Mouse (Mus musculus) kidney, embryonic 15.5 days (tissue): ENCODE results near the gene Josd1. TPM values are rescaled to one million over a fixed set of nuclear protein-coding genes. Genes with fewer than 3 reads are reported as not detected.

ENCODE experiments used
- ATAC-seq: fragments of 200-750 bp; cut with Nextera tagmentation; replicated peaks from 2 replicates; pipeline ENCODE4 v1.8.0; 2017; ENCODE audit warnings: moderate TSS enrichment; ENCODE audit not compliant: low FRiP score
- H3K27ac ChIP-seq: fragments of 300-500 bp; sonication (generic); 2 replicates; pipeline ENCODE4 v1.5.1; 2015; ENCODE audit warnings: mild to moderate bottlenecking, inconsistent platforms
- H3K27me3 ChIP-seq: fragments of 300-500 bp; sonication (generic); 2 replicates; pipeline ENCODE4 v1.6.1; 2015; ENCODE audit warnings: inconsistent platforms
- H3K36me3 ChIP-seq: fragments of 300-500 bp; sonication (generic); 2 replicates; pipeline ENCODE4 v1.6.1; 2015; ENCODE audit warnings: inconsistent platforms
- H3K4me1 ChIP-seq: fragments of 300-500 bp; sonication (generic); 2 replicates; pipeline ENCODE4 v1.6.1; 2015; ENCODE audit warnings: inconsistent platforms
- H3K4me2 ChIP-seq: fragments of 300-500 bp; sonication (generic); 2 replicates; pipeline ENCODE4 v1.6.1; 2015; ENCODE audit warnings: moderate library complexity, mild to moderate bottlenecking, inconsistent platforms
- H3K4me3 ChIP-seq: fragments of 300-500 bp; sonication (generic); replicated peaks from 2 replicates; pipeline ENCODE4 v1.5.1; 2015; ENCODE audit warnings: mild to moderate bottlenecking, inconsistent platforms
- H3K9ac ChIP-seq: fragments of 300-500 bp; sonication (generic); 2 replicates; pipeline ENCODE4 v1.6.1; 2015; ENCODE audit warnings: mild to moderate bottlenecking, inconsistent platforms
- H3K9me3 ChIP-seq: fragments of 300-500 bp; sonication (generic); replicated peaks from 2 replicates; pipeline ENCODE4 v1.6.1; 2016; ENCODE audit warnings: inconsistent platforms
- WGBS: fragments of 180-500 bp; shearing (Covaris S2); methylation state at CpG from one replicate; pipeline ENCODE4 v1.1.7; 2015; ENCODE audit warnings: mixed read lengths; 5-methylcytosine and 5-hydroxymethylcytosine counted together
- polyA plus RNA-seq: library from polyadenylated mRNA; unstranded; fragments of >200 nt; fragmentation: Nextera tagmentation; extraction: Ambion mirVana; gene quantifications from 2 replicates; pipeline ENCODE4 v1.2.1, GENCODE M21; 2015

Josd1 gene
- polyA plus RNA-seq, 1 experiment from 2014 or later, result 19.0 TPM

DNA sequence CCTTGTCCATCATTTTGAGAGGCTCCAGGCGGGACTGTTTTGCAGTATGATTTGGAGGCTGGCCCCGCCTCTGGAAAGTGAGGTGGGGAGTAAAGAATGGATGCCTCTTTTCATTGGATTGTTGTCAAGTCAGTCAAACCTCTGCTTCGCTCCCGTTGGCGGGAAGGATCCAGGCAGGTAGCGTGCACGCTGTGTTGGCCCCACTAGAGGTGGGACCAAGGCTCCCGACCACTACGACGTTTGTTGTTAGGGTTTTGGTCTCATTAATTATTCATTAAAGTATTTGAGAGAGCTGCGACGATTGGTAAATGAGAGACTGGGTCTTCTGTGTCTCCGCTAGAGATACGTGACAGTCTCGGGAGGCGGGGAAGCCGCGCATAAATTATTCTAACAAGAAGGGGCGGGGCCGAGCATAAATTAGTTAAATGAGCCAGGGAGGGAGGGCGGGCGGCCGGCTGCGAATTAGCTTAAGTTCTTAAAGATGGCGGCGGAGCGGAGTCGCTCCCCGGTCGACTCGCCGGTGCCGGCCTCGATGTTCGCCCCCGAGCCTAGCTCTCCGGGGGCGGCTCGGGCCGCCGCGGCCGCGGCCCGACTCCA lies 2.8 kb upstream of the Josd1 start, which contains the start of gene Gtpbp1:
Gtpbp1 (plus strand) TSS at position 420 of the 597 bp plus-strand sequence.
- peak within 1 kb of the TSS; percentile 89 for H3K9ac ChIP-seq
- peak within 1 kb of the TSS; percentile 97 for H3K4me2 ChIP-seq
- no peaks in the 10 kb centered on the region for H3K9me3 ChIP-seq
- peak within 1 kb of the TSS; percentile 85 for H3K27ac ChIP-seq
- WGBS, result under 1% methylated on average over 45 of the region's 45 CpGs
- peak; percentile 96 for ATAC-seq
- peaks cover 47% of the 10 kb centered on the region for H3K4me1 ChIP-seq
- peak within 1 kb of the TSS; percentile 92 for H3K4me3 ChIP-seq
- H3K36me3 ChIP-seq, result peaks cover 9% of the 10 kb centered on the region; the same call in 1 of the 2 replicates
- H3K27me3 ChIP-seq, result no peaks in the 10 kb centered on the region

DNA sequence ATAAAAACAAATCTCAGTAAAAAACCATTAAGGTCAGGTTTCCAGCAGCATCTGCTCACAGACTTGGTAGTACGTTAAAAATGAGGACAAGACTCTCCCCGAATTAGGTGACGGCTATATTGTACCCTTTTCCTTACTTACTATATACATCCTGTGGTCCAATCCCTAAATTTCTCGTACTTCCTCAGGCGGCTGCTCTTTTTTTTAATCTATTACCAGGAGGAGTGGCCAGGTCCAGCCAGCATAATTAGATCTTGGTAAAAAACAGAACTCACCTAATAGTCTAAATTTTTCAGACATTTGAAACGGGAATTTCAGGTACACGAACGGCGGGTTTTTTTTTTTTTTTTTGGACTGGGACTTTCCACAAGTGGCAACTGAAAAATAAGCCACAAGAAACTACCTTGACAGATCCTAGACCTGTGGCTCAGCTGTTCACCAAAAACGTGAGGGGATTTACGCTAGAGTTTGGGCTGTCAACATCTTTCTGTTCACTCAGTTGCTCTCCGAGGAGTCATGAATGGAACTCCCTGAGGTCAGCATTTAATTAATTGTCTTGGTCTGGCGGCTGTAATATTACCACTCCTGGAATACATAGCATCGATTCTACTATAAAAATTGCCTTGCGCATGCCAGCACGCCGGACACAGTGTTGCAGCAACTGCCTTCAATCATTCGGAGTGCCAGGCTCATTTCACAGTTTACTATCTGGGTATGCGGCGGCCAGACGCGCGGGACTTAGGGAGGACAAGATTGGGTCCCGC lies 2.1 kb upstream of the Josd1 start:
- H3K36me3 ChIP-seq, result 0 out of 2 replicates have a peak, but pooled peaks cover 3% of the 10 kb centered on the region
- H3K4me1 ChIP-seq, result peaks cover 50% of the 10 kb centered on the region
- WGBS, result 9% methylated on average over 24 of the region's 24 CpGs
- H3K4me2 ChIP-seq, result peak overlapping the region; percentile 97
- H3K9me3 ChIP-seq, result no peaks in the 10 kb centered on the region
- peak overlapping the region; percentile 92 for H3K4me3 ChIP-seq
- peak overlapping the region; percentile 35; the same call in 1 of the 2 replicates for H3K9ac ChIP-seq
- H3K27ac ChIP-seq, result peak overlapping the region; percentile 70; the same call in 1 of the 2 replicates
- ATAC-seq, result no peak
- H3K27me3 ChIP-seq, result no peaks in the 10 kb centered on the region

DNA sequence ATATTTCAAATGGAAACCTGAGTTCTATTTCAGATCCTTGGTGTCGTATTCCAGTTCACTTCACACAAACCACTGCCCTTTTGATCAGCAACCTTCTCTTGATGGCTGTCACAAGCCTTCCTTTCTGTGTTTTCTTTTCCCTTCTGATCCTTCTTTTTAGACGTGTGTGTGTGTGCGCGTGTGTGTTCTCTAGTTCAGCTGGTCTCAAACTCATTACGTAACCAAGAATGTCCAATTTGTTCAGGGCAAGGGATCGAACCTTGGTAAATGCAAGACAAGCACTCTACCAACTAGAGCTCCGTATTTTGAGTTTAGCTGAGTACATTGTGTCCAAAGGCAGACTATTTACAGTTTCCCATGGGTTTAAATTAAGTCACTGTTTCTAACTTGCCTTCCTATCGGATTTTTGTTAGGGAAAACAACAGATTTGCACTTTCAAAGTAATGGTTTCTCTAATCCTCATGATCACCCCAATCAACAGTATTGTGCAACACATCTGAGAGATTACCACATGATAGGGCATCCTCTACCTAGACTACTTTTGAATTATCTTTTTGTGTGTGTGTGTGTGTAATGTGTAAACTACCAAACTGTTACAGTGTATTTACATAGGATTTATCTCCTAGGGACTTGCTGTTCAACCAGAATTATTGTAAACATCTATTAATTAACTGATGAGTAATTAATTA lies 693 bp upstream of the Josd1 start:
- no peak for ATAC-seq
- Histone ChIP-seq H3K9ac (peak overlapping the region; percentile 81), H3K4me3 (peak overlapping the region; percentile 67), H3K4me2 (peak overlapping the region; percentile 68), H3K36me3 (no peaks in the 10 kb centered on the region), H3K4me1 (peaks cover 65% of the 10 kb centered on the region), H3K27ac (peak overlapping the region; percentile 99), H3K27me3 (no peaks in the 10 kb centered on the region), H3K9me3 (no peaks in the 10 kb centered on the region)
- WGBS, result 3% methylated on average over 8 of the region's 8 CpGs

DNA sequence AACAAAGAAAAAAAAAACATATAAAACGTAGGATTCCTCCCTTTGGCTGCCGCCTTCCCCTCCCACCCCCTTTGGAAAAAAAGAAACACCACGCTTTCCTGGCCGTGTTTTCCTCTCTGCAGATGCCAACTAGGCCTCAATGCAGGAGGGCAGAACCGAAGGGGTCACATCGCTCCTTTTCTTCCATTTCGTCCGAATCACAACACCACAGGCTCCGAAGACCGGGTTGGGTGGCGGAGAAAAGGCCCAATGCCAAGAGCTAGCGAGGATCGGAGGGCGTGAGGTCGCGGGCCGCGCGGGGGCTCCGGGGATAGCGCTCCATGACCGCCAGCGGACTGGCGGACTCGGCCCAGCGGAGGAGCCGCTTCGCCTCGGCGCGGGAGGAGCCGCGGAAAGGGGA lies 544 bp downstream of the Josd1 start:
- ATAC-seq, result no peak
- peak overlapping the region; percentile 67 for H3K4me3 ChIP-seq
- H3K4me2 ChIP-seq, result peak overlapping the region; percentile 68

DNA sequence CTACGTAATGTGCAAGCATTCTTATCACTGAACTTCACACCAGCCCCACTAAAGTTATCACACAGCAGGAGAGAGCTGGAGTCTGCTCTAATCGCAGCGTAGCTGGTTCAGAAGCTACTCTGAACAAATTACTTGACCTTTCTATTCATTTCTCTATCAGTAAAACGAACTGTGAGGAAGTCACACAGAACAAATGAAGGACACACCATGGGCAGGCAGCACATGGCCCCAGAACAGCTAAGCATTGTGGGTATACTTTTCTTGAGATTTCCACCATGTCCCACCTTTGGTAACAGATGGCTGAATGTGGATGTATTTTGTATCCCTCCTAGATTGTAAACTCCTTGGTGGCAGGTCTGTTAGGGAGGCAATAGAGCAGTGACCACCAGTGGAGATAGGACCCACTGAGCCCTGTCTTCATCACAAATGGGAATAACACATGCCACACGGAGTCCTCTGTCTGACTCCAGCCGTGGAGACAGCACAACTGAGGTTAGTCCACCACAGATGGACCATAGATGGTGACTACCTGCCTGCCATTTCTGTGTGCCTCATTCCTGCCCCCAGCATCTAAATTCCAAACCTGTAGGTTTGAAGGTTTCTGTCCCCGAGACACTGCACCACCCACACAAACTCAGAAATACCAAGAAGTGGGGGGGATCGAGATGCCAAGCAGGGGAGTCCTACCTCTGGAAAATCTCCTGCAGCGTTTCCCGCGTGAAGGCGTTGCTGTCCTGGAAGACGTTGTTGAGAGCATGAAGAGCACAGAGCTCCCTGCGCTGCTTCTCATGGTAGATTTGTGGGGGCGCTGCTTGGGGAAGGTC lies 1.5 kb downstream of the Josd1 start:
- peaks cover 66% of the 10 kb centered on the region for H3K4me1 ChIP-seq
- 14% methylated on average over 15 of the region's 15 CpGs for WGBS

More for the DNA sequence above, 544 bp downstream of the Josd1 start:
- no peaks in the 10 kb centered on the region for H3K36me3 ChIP-seq
- WGBS, result under 1% methylated on average over 32 of the region's 33 CpGs
- peak overlapping the region; percentile 81 for H3K9ac ChIP-seq
- H3K9me3 ChIP-seq, result no peaks in the 10 kb centered on the region
- H3K27me3 ChIP-seq, result no peaks in the 10 kb centered on the region
- H3K4me1 ChIP-seq, result peaks cover 71% of the 10 kb centered on the region
- H3K27ac ChIP-seq, result peak overlapping the region; percentile 99

DNA sequence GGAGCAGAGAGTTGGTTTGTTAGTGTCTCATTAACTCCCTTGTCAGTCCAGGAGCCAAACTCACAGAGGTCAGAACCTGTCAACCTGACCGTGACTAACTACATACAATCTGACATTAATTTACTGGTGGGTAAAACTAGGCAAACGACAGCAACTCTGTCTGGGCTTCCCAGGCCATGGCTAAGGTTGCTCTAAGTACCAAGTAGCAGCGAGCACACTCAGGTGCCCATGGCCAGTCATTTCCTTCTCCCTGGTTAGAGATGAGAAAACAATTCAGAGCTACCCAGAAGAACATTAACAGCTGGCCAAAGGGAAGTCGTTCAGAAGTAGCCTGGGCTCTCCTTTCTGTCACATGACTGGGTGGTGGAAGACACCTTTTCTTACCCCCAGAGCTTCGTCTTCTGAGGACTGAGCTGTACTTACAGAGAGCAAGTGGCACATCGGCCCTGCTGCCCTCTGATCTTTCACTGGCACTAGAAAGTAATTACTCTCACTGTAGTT lies 2.5 kb downstream of the Josd1 start:
- Histone ChIP-seq H3K9me3 (no peaks in the 10 kb centered on the region), H3K4me1 (peaks cover 68% of the 10 kb centered on the region), H3K4me2 (peak overlapping the region; percentile 68), H3K36me3 (no peaks in the 10 kb centered on the region), H3K27ac (0 out of 2 replicates have a peak overlapping the region, but pooled peaks have one; percentile 29), H3K27me3 (no peaks in the 10 kb centered on the region), H3K9ac (peak overlapping the region; percentile 34), H3K4me3 (peak overlapping the region; percentile 67)
- WGBS, result 12% methylated on average over 6 of the region's 6 CpGs
- no peak for ATAC-seq

More for the DNA sequence above, 1.5 kb downstream of the Josd1 start:
- 0 out of 2 replicates have a peak overlapping the region, but pooled peaks have one; percentile 29 for H3K27ac ChIP-seq
- H3K9ac ChIP-seq, result peak overlapping the region; percentile 81
- no peaks in the 10 kb centered on the region for H3K9me3 ChIP-seq
- H3K36me3 ChIP-seq, result no peaks in the 10 kb centered on the region
- no peak for ATAC-seq
- peak overlapping the region; percentile 68 for H3K4me2 ChIP-seq
- H3K27me3 ChIP-seq, result no peaks in the 10 kb centered on the region
- peak overlapping the region; percentile 67 for H3K4me3 ChIP-seq

DNA sequence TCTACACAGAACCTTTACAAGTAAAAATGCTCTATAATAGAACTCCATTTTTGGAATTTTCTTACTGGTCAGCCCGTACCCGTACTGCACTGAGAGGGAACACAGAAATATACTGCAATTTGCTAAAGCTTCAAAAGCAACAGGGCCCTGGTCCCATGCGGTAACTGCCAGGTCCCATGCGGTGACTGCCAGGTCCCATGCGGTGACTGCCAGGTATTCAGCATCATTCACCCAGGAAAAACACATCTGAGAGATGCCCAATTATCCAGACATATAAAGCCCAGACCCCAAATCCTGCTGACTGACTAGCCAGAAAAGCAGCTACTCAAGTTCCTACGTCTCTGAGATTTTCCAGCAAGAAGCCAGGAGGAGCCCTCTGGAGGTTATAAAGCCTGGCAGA lies 3.1 kb downstream of the Josd1 start:
- H3K4me3 ChIP-seq, result peak overlapping the region; percentile 67
- H3K9me3 ChIP-seq, result no peaks in the 10 kb centered on the region
- ATAC-seq, result no peak
- H3K36me3 ChIP-seq, result peaks cover 2% of the 10 kb centered on the region
- H3K4me2 ChIP-seq, result peak overlapping the region; percentile 68
- H3K27me3 ChIP-seq, result no peaks in the 10 kb centered on the region
- H3K27ac ChIP-seq, result 0 out of 2 replicates have a peak overlapping the region, but pooled peaks have one; percentile 29
- 77% methylated on average over 6 of the region's 6 CpGs for WGBS
- peak overlapping the region; percentile 34; the same call in 1 of the 2 replicates for H3K9ac ChIP-seq
- H3K4me1 ChIP-seq, result peaks cover 63% of the 10 kb centered on the region

DNA sequence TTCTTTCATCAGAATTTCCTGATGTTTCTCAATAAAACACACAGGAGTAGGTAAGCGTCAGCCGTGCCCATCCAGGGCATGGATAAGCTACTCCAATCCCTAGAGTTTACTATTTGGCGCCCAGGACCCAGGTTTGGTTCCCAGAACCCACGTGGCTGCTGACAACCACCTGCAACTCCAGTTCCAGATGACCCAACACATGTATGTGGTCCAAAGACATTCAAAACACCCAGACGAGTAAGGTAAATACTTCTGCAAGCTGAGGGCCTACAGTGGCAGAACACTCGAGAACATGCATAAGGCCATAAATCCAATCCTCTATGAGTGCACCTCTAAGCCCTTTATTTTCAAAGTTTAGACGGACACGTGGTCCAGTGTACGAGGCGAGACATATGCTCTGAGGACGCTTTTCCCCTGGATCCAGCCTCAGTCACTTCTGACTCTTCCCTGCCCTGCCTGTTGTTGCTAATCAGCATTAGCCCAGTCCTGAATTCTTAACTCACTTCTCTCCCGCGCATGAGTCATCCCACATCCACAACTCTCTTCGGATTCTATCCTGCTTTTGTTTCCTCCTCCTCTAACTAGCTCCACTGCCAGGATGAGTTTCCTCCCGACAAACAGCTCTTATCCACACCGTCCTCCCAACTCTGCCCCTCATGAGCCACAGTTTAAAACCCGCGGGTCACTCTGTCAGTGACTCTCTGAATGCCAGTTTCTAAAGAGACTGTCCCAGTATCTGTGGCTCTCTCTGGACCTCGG lies 3.8 kb downstream of the Josd1 start:
- ATAC-seq, result no peak
- 59% methylated on average over 19 of the region's 19 CpGs for WGBS
- peak overlapping the region; percentile 8; the same call in 1 of the 2 replicates for H3K9ac ChIP-seq

DNA sequence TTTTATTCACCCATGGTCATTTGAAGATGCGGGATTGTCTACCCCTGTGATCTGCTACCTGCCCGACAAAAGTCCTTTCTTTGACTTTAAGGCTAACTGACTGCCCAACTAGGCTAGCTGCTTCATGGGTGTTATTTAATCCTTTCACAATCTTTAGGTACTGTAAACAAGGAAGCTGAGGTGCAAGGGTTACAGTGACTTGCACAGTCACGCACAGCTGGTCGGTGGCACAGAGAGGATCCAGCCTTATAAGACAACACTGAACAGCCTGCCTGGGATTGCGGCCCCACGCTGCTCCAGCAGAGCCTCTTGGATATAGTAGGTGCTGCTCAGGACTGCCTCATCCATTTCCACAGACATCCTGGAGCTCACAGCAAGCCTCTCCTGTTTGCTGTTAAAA lies 4.6 kb downstream of the Josd1 start:
- WGBS, result 63% methylated on average over 6 of the region's 6 CpGs

More for the DNA sequence above, 3.8 kb downstream of the Josd1 start:
- H3K27ac ChIP-seq, result no peak overlapping the region
- peak overlapping the region; percentile 67 for H3K4me3 ChIP-seq
- H3K4me1 ChIP-seq, result peaks cover 58% of the 10 kb centered on the region
- H3K27me3 ChIP-seq, result no peaks in the 10 kb centered on the region
- peak overlapping the region; percentile 68 for H3K4me2 ChIP-seq
- H3K36me3 ChIP-seq, result peaks cover 4% of the 10 kb centered on the region
- H3K9me3 ChIP-seq, result no peaks in the 10 kb centered on the region

DNA sequence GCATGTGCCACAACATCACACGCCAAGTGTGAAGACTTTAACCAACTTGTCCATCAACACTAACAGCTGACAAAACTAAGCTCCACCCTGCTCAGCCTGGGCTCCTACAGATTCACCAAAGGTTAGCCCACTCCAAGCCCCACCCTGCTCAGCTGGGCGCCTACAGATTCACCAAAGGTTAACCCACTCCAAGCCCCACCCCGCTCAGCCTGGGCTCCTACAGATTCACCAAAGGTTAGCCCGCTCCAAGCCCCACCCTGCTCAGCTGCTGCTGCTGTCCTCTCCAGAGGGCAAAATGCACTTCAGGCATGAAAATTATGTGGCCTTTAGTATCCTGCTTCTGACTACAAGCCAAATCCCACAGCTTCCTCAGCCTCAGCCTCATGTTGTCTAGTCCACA lies 5.7 kb downstream of the Josd1 start:
- Histone ChIP-seq H3K36me3 (peaks cover 14% of the 10 kb centered on the region), H3K4me2 (no peak overlapping the region), H3K27me3 (no peaks in the 10 kb centered on the region), H3K9ac (no peak overlapping the region), H3K9me3 (no peaks in the 10 kb centered on the region), H3K27ac (no peak overlapping the region), H3K4me1 (peaks cover 55% of the 10 kb centered on the region), H3K4me3 (no peak overlapping the region)
- ATAC-seq, result no peak
- 86% methylated on average over 4 of the region's 4 CpGs for WGBS

More for the DNA sequence above, 4.6 kb downstream of the Josd1 start:
- H3K36me3 ChIP-seq, result peaks cover 4% of the 10 kb centered on the region
- H3K27me3 ChIP-seq, result no peaks in the 10 kb centered on the region
- no peak for ATAC-seq
- H3K27ac ChIP-seq, result no peak overlapping the region
- H3K4me2 ChIP-seq, result no peak overlapping the region
- H3K4me3 ChIP-seq, result no peak overlapping the region
- H3K9me3 ChIP-seq, result no peaks in the 10 kb centered on the region
- H3K9ac ChIP-seq, result no peak overlapping the region
- peaks cover 54% of the 10 kb centered on the region for H3K4me1 ChIP-seq
